Mouse (Mus musculus) bone marrow macrophage, adult 2 months (primary cell): ENCODE measurements around the gene Gm45021.

Experiments used
- CTCF ChIP-seq: IDR thresholded peaks from 2 replicates; pipeline ENCODE4 v1.5.1; 2012; ENCODE audit warnings: low read depth, mild to moderate bottlenecking, low read length, moderate library complexity
- POLR2A ChIP-seq: IDR thresholded peaks from 2 replicates; pipeline ENCODE4 v1.6.1; 2012; ENCODE audit warnings: mild to moderate bottlenecking, low read depth, low read length, borderline replicate concordance

DNA sequence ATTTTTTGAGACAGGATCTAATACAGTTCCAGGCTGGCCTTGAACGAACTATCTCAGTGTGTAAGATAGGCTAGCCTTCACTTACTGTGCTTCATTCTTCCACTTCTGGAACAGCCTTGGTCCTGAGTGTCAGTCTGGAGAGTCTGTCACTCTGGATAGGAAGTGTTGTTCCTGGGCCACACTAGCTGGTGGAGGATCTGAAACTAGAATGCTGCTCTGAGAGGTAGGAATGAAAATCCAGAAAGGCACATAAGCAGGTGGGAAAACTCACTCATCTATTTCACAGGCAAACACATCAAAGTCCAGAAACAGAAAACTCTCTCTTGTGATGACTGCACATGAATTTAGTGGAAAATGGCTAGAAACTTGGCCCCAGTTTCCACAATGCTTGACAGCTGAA, 11.2 kb downstream of the Gm45021 start:
- TF ChIP-seq CTCF (no peak), POLR2A (no peak)
